Mouse (Mus musculus) embryo, embryonic 10 days (tissue): ENCODE measurements around the gene Il22ra1.

Experiments used
- DNase-seq: peaks from one replicate; pipeline ENCODE4 v3.0.0-alpha.2; 2015; ENCODE audit warnings: low spot score

Gene Il22ra1

DNA sequence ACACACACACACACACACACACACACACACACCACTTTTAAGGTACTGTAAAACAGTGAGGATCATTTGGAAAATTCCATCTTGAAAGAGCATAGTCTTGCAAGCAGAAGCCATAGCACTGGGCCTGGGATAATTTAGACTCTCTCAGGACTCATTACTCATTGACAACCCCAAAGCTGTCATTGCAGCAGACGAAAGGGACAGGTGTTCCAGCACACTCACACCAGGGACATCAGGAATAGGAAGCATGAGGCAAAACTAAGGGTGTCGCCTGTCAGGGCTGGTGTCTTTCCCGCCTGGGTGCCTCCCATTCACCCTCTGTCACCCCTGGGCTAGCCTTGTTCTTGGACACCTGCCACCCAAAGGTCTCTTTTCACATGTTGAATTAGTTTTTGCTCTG is 8.9 kb downstream of the Il22ra1 start:
- DNase-seq: no peak

DNA sequence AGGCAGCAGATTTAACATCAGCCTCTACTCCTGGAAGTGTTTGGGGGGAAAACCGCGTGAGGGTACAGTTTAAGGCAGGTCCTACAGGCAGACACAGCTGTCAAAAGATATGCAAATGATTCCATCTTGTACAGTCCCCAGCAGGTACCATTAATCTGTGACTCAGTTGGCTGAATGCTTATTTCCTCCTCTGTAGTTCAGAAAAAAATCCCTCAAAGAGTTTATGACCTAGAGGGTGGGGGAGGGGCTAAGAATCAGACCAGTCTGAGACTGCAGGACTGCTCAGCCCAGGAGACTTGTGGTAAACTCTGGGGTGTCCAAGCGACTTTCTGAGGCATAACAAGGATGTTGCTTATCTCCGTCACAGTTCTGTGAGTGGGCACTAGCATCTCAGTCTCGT is 10.3 kb downstream of the Il22ra1 start:
- no peak for DNase-seq

DNA sequence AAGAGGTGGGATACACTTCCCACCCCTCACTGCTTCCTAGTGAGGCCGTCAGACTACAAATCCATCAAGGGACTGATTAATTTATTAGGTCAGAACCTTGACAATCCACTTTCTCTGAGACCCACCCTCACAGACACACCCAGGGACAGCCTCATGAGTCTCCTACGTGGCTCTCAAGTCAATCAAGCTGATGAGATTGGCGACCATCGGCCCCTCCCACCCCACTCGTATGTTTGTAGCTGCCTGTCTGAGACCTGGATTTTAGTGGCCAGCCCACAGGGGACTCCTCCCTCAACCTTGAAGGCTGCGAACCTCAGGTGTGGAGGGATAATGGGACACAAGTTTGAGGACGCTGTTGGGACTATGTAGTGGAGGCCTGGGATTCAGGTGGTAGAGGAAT is 11.2 kb downstream of the Il22ra1 start:
- DNase-seq: no peak

DNA sequence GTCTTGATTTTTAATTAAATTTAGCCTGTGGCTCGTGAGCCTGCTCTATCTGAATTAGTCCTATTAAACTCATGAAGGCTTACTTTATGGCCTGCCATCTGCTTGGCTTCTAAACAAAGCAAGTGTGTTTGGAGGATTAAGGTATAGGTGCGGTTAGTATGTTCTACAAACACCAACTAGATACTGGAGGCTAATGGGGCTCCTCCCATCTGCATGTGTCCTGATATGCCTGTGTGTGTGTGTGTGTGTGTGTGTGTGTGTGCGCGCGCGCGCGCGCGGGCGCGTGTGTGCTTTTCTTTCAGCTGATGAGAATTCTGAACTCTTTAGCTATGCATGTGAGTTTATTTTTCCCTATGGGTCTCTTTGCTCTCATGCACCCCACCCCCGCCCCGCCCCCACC is 11.7 kb downstream of the Il22ra1 start:
- no peak for DNase-seq

DNA sequence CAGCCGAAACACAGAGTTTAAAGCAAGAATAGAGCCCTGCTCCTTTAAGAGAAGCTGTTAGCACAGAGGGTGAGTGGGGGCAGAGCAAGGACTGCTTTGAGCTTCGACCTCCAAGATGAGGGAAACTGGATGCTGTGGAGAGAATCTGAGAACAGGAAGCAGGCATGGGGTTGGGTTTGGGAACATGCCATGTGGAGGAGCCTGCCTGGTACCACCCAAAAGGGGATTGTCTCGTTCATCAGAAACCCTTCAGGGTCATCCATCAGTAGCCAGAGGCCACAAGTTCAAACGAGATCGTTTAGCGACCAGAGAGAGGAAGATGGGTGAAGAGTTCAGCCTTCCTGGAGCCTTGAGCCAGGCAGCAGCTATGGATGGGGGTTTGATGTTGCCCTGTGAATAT is 15.5 kb downstream of the Il22ra1 start:
- DNase-seq: no peak

DNA sequence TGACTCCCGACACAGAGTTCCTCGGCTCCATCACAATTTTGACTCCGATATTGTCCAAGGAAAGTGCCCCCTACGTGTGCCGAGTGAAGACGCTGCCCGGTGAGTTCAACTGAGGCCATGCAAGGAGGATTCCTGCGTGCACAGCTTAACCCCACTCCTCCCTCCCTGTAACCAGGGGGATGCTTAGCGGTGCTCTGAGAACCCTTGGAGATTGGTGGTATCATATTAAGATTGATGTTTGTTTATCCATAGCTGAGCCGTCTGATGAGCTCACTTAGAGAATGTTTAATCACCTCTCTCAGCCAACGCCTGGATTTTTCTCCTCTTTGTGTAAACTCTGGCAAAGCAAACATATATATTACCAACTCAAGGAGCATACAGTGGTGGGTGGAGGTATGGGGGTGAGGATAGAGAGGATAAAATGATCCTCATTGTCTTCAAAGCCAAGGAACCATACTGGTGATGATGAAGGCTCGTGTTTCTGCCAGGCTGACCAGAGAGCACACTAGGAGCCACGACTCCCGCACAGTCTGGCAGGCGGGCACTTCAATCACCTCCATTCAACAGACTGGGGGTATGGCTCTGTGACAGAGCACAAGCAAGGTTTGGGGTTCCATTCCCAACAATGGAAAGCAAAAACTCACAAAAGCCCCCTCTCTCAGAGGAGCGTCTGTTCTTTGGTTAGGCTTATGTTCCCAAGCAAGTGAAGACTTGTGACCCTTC is 16.9 kb downstream of the Il22ra1 start:
- peak; percentile 22 for DNase-seq

DNA sequence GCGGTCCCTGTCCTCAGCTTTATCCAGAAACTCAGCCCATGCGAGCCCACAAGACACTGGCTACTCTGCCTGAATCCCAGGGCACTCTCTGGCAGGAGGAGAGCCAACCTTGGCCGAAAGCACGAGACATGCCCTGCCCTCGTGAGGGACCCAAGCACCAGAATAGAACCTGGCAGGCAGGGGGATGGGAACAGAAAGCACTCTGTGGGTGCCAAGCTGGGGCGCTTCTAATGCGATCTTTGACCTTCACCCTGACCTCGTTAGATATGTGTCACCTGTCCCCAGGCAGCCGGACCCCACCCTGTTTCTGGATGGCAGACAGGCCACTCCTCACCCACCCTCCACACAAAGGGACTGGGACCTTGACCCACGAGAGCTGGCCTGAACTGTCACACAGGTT is 17.6 kb downstream of the Il22ra1 start:
- no peak for DNase-seq

DNA sequence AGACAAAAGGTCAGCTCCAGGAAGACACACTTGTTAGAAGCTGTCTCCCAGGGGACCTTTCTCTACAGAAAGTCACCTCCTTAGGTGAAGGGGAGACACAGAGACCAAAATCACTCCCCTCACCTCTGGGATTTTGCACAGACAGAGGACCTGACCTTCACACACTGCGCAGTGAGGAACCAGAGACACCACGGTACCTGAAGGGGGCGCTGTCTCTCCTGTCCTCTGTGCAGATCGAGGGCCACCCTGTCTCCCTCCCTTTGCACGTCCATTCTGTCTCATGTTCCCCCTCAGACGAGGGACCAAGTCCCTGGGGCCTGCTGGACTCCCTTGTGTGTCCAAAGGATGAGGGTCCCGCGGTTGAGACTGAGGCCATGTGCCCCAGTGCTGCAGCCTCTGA is 22.9 kb downstream of the Il22ra1 start:
- DNase-seq: no peak

DNA sequence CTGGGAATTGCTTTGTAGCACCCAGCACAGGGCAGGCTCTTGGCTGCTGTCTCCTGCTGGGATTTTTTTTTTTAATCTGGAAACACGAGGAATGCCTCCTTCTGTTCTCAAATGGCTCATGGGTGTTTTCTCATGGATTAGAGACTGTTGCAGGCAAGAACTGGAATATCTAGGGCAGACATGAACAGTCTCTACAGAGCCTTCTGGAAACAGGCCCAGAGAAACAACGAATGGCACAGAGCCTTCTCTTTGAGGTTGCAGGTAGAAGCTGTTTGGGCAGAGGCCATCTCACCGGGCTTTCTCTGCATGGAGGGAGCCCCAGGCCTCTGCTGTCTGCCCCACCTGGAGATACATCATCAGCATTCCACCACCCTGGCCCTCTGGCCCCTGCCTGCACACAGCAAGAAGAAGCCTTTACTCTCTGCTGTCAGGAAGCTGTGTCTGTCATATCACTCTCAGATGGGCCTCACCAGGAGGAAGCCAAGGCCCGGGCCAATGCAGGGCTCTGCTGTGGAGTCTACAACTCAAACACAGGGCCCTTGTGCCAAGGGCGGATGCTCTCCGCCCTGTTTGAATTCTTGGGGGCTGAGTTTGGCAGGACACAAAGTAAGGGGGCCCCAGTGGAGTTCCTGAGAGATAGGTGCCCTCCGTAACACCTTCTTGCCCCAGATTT is 24.3 kb downstream of the Il22ra1 start:
- DNase-seq: no peak

DNA sequence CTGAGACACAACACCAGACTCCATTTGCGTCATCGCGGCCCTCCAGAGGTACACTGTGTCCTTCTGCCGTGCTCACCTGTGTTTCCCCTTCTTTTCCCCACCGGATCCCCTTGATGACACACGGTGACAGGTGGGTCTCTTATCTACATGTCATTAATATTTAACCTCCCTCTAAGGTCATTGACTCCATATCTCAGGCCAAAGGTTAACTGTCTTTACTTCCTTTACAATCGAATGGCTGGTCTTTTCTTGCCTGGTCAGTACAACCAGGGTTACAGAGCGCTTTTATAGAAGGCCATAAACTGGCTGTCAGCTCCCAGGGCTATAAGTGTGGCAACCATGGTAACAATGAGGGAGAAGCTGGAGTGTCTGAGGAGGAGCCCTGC is 24.8 kb downstream of the Il22ra1 start:
- no peak for DNase-seq

DNA sequence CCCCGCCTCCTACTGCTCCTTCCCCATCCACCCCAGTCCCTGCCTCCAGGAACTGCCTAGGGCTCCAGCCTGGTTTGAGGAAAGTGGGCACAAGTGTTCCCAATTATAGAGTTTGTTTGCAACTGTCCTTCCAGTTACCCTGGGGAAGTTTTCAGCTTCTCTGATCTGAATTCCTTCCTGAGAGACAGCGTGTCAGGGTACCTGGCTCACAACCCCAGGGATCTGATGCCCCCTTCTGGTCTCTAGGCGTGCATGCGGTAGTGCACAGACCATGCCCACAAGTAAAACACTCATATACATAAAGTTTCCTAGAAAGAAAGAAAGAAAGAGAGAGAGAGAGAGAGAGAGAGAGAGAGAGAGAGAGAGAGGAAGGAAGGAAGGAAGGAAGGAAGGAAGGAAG is 30.4 kb downstream of the Il22ra1 start:
- DNase-seq: peak; percentile 65

DNA sequence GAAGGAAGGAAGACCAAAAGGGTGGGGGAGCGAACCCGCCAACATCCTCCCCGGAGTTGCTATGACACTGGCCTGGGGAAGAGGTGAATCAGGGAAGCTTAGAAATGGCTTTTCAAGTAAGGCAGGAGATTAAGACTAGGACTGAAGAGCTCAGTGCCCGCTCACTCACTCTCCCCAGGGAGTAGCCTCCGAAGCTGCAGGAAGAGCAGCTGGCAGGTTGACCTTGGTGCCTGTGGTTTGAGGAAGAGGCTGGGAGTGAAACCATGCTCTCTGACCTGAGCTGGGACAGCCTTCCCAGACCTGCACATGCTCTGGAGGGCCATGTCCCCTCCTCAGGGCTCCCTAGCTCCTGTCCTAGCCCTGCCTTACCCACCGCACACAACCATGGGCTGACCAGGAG is 30.9 kb downstream of the Il22ra1 start:
- no peak for DNase-seq

DNA sequence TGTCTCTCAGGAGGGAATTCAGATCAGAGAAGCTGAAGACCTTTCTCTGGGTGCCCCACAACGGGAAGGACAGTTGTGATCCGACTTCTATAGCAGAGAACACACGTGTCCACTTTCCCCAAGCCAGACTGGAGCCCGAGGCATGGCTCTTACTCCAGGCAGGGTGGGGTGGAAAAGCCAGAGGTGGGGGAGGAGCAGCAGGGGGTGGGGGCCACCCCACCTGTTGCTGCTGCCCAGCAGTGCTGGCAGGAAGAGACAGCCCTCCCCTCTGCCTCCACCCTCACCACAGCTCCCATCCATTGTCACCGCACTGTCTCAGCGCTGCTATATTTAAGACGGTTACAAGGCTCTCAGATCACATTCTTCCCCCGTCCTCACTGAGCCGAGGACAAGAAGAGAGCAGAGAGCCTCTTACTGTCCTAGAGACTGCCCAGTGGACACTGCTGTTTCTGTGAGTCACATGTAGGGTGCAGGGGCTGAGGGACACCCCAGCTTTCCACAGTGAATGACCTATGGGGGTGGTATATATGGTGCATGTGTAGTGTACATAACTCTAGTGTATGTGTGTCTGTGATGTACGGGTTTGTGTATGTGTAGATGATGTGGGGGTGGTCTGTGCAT is 31.5 kb downstream of the Il22ra1 start, which contains the start of gene Myom3:
Gene Myom3 (plus strand): TSS at position 360 of the 621 bp plus-strand sequence.
- no peak for DNase-seq

DNA sequence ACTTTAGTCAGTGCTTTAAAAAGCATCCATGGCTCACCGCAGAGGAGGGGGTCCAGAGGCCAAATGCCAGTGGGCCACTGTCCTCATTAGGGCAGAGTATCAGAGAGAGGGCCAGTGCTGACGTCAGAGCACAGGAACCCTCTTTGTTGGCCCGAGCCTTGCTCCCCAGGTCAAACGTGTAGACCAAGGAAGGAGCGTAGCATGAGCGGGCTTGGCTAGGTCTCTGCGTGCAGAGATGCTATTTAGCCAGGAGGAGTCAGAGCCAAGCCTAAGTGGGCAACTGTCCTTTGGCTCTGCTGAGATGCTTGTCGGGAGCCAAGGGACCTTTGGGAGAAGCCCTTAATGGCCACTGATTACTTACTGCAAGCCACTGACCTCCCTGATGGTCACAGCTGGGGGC is 33.1 kb downstream of the Il22ra1 start:
- DNase-seq: no peak

DNA sequence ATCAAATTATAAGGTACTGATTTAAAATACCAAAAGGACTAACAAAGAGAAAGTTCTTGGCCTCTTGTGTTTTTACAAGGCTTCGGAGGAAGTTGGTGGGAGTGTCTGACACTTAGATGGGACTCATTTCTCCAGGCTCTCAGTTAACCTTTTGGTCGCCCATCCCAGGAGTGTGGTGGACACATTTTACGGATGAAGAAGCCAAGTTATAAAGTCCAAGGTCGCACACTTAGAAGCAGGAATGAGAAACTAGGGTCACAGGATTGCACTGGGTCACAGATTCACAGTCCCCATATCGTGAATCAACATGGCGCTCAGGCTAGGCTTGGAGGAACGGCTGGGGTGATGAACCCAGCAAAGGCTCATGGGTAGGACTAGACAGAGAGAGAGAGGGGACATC is 33.6 kb downstream of the Il22ra1 start:
- no peak for DNase-seq

DNA sequence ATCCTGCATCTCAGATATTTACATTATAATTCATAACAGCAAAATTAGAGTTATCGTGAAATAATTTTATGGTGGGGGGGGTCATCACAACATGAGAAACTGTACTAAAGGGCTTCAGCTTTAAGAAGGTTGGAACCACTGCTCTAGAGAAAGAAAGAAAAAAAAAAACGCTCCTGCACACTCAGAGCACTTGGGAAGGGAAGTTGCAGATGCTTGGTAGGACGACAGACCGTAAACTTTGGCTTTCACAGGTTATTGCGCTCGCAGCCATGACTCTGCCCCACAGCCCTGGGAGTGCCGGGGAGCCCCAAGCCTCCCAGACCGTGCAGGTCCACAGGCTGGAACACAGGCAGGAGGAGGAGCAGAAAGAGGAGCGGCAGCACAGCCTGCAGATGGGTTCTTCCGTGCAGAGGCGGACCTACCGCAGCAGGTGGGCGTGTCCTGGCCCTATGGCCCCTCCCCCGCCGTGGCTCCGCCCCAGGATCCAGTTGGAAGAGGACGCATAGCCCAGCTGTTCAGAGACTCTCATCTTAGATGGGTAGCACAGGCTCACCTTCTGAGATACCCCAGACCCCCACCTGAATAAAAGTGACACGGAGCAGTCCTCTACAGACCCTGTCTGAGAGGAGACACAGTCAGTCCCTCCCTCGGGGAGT is 34.4 kb downstream of the Il22ra1 start:
- peak; percentile 86 for DNase-seq

DNA sequence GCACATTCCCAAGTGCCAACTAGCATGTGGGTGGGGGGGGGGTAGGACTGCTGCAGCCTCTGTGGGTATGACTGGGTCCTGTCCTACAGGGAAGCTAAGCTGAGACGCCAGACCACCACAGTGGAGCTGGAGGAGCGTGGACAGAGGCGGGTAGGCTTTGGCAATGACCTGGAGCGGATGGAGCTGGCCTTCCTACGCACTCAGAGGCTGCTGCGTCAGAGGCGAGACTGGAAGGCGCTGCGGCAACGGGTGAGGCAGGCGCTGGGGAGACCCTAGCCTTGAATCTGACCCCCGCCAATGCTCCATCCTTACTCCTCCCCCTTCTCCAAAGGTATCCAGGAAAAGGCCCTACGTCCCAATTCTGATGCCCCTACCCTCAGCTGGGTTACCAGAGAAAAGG is 36.7 kb downstream of the Il22ra1 start:
- DNase-seq: no peak

DNA sequence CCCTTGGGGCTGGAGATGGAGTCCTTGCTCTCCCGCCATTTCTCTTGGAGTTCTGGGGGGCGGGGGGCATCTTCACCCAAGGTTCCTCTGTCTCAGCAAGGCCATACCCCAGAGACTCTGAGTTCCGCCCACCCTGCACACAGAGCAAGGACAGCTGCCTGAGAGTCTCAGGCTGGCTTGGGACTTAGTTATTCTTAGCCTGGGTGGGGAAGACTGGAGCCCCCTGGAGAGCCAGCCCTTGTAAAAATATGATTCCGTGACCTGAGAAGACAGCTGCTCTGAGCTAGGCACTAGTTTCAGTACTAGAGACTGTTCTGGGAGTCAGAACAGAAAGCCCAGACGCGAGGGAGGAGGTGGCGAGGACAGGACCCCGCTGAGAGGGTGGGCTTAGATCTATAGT is 37.7 kb downstream of the Il22ra1 start:
- no peak for DNase-seq

DNA sequence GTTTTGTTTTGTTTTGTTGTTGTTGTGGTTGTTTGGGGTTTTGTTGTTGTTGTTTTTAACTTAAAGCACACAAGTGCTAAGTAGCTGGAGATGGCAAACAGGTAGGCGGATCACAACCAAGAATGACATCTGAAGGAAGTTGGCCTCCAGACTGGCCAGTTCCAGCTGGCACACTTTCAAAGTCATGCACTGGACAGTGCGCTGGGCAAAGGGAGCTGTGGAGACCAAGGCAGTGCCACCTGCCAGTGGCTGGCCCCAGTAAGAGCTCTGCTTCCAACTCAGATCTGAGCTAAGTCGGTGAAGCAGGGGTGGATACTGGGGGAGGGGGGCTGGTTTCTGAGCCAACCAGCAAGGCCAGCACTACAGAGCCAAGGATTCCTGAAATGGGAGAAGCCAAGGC is 39.0 kb downstream of the Il22ra1 start:
- no peak for DNase-seq

DNA sequence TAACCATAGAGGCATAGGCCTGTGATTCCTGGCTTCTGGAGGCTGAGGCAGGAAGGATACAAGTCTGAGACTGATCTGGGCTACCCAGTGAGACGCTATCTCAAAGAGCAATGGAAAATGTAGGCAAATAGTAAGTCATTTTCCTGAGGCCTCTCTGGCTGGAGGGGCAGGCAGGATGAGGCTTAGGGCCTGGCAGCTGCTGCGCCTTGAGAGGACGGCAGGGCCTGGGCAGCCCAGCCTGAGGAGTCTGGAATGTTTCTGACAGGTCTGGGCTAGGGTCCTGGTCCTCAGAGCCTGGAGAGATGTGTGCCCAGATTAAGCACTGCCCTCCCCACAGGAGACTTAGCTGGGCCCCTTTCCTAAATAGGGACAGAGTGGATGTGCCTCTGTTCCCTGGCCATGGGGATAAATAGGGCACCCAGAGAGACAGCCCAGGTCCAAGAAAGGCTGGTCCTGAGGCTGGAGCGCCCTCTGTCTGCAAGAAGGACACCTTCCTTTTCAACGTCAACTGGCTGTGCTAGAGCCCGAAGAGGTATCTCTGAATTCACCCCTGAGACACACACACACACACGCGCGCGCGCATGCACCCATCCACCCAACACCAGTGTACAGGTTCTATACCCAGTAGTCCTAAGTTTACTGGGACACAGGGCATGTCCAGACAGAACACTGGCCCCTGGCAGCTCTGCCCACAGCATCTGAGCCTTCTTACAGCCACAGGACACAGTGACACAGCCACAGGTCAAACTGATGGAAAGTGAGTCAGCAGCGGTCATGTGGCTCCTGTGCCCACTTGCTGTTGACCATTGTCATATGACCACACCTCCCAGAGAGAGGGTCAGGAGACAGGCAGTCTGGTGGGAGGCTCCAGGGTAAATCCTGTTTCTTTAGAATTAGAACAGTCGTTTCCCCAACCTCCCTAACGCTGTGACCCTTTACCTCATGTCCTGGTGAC is 40.9 kb downstream of the Il22ra1 start:
- peak; percentile 69 for DNase-seq

DNA sequence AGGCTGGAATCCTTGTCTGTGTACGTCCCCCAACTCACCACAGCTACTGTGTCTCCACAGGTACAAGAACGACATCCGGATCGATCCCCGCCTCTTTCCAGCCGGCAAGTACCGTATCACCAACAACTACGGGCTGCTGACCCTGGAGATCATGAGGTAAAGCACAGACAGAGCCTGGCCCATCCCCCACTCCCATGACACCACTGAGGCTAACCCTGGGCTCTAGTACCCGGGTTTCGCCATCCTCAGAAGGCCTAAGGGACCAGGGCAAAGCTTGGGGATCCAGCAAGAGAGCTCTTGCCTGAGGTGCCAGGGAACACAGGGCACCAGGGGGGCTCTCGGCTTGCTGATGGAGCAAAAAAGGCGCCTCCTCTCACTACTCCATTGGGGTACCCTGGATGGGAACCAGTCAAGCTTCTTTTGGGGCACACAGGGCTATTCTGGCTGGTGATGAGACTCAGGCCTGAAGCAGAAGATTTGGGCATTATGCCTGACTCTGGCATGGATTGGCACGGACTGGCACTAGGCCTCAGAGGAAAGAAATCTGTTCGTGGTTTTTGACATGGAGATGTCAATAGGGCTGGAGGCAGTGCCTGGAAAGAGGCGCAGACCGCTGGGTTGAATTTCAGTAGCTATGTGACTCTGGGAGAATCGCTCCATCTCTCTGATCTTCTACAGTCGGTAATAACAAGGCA is 42.8 kb downstream of the Il22ra1 start:
- DNase-seq: no peak
